Mouse (Mus musculus) testis, adult 2 months (tissue): ENCODE results near the gene Mtus2.

ENCODE experiments used
- CTCF ChIP-seq: fragments of 200-500 bp; IDR thresholded peaks from 2 replicates; pipeline ENCODE4 v1.5.1; 2012; ENCODE audit warnings: low read depth, mild to moderate bottlenecking, inconsistent platforms, low read length, moderate library complexity; ENCODE audit not compliant: control insufficient read depth, insufficient read depth, insufficient replicate concordance
- POLR2A ChIP-seq: fragments of 200-500 bp; IDR thresholded peaks from 2 replicates; pipeline ENCODE4 v1.6.1; 2012; ENCODE audit warnings: low read depth, mild to moderate bottlenecking, inconsistent platforms, low read length, moderate library complexity; ENCODE audit not compliant: control insufficient read depth

DNA sequence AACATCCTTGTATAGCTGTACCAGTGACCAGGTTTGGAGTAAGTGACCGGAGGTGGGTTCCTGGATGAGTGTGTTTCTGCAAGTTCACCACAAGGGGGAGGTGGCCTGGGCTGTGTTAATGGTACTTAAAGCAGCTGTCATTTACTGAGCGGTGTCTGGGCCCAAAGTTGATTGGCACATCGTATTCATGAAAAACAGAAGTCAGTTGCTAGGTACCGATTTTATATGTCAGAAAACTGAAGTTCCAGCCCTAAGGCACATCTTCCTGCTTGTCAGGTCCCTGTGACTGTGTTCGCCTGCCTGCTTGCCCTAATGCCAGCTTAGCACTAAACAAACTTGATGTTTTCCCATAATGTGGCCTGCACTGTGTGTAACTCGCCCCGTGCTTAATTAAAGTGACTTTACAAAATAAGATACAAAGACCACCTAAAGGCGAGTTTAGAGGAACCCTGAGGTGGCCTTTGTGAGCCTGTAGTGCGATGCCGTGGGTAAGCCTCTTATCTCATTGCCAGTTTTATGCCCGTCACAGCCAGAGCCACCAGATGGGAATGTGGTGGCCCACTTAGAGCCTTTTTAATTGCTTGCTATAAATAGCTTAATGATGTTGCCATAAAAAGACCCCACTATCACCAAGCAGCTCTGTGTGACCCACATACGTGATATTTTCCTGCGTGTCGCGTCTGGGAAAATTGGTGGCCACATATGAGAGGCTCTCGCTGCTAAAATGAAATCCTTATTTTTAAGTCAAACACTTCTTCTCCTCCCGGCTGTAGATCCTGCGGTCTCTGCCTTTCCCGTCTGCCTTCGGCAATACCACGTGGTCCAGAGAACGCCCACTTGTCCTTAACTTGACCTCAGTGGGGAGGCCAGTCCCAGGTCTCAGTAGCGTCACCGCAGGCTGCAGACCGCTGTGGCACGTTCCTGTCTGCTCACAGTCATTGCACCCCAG, 69.6 kb downstream of the Mtus2 start:
- TF ChIP-seq CTCF (no peak), POLR2A (no peak)
